In genomic region chr1:91540271-91540826, GRCm38 (mm10) we compare ENCODE assay signal across 8 mouse cellular contexts. TPM values are rescaled to one million over a fixed set of nuclear protein-coding genes. Genes with fewer than 3 reads are reported as not detected.
DNase-seq lines count a peak whose midpoint lies in the region; ATAC-seq and TF ChIP-seq lines count a peak whose summit lies in the region.

Asb1 (plus strand) TSS chr1:91540544.

- no peaks in the 10 kb centered on the region for H3K9me3 ChIP-seq in embryonic facial prominence, embryonic 14.5 days (ENCODE audit: control insufficient read depth, low read length)
- no peaks in the 10 kb centered on the region for H3K9me3 ChIP-seq in limb, embryonic 13.5 days
- H3K9me3 ChIP-seq in midbrain, embryonic 16.5 days (replicated peaks; ENCODE audit: control insufficient read depth, low read length, poor library complexity, severe bottlenecking): no peaks in the 10 kb centered on the region

- peak within 1 kb of the TSS; percentile 77 for H3K4me3 ChIP-seq in embryonic facial prominence, embryonic 14.5 days (ENCODE audit: low read depth, low read length)
- H3K4me3 ChIP-seq in heart, adult 2 months: peak within 1 kb of the TSS; percentile 84
- H3K4me3 ChIP-seq in limb, embryonic 13.5 days: peak within 1 kb of the TSS; percentile 85
- peak within 1 kb of the TSS; percentile 55 for H3K4me3 ChIP-seq in midbrain, embryonic 16.5 days (ENCODE audit: low read depth, low read length)

- TF ChIP-seq POLR2A in heart, adult 2 months (IDR thresholded peaks at IDR 0.05; ENCODE audit: insufficient read depth, low read depth, low read length): peak; percentile 87

- TF ChIP-seq CTCF in heart, adult 2 months (IDR thresholded peaks at IDR 0.05): peak; percentile 55

- H3K27me3 ChIP-seq in embryonic facial prominence, embryonic 14.5 days (replicated peaks; ENCODE audit: control insufficient read depth, insufficient read depth, low read length): peaks cover 33% of the 10 kb centered on the region
- H3K27me3 ChIP-seq in heart, adult 2 months (ENCODE audit: control insufficient read depth, insufficient read depth, low read length): no peaks in the 10 kb centered on the region
- peaks cover 46% of the 10 kb centered on the region for H3K27me3 ChIP-seq in limb, embryonic 13.5 days
- H3K27me3 ChIP-seq in midbrain, embryonic 16.5 days (ENCODE audit: control insufficient read depth, insufficient read depth, low read depth, low read length): peaks cover 6% of the 10 kb centered on the region; the same call in 1 of the 2 replicates

- ATAC-seq in embryonic facial prominence, embryonic 14.5 days (ENCODE audit: low read depth): peak; percentile 98
- peak; percentile 98 for ATAC-seq in limb, embryonic 13.5 days (ENCODE audit: low FRiP score, low read depth)
- ATAC-seq in midbrain, embryonic 16.5 days: peak; percentile 98

- WGBS in embryonic facial prominence, embryonic 14.5 days: 0% methylated on average over 33 of the region's 41 CpGs
- WGBS in heart, adult 2 months: under 1% methylated on average over 41 of the region's 41 CpGs
- WGBS in limb, embryonic 13.5 days: 0% methylated on average over 41 of the region's 41 CpGs
- WGBS in midbrain, embryonic 16.5 days: under 1% methylated on average over 41 of the region's 41 CpGs

- H3K4me2 ChIP-seq in embryonic facial prominence, embryonic 14.5 days (ENCODE audit: low read depth, low read length): peak within 1 kb of the TSS; percentile 98
- peak within 1 kb of the TSS; percentile 99 for H3K4me2 ChIP-seq in limb, embryonic 13.5 days (replicated peaks)
- peak within 1 kb of the TSS; percentile 97 for H3K4me2 ChIP-seq in midbrain, embryonic 16.5 days (ENCODE audit: low read length)

- no peaks in the 10 kb centered on the region; the same call in 1 of the 2 replicates for H3K4me1 ChIP-seq in embryonic facial prominence, embryonic 14.5 days (ENCODE audit: control insufficient read depth, insufficient read depth, low read length)
- H3K4me1 ChIP-seq in heart, adult 2 months (ENCODE audit: control insufficient read depth, insufficient read depth, low read length): 0 out of 2 replicates have a peak, but pooled peaks cover 1% of the 10 kb centered on the region
- peaks cover 18% of the 10 kb centered on the region for H3K4me1 ChIP-seq in limb, embryonic 13.5 days
- H3K4me1 ChIP-seq in midbrain, embryonic 16.5 days (ENCODE audit: control insufficient read depth, insufficient read depth, low read length): peaks cover 16% of the 10 kb centered on the region

- TF ChIP-seq EP300 in heart, adult 2 months (IDR thresholded peaks at IDR 0.05; ENCODE audit: insufficient read depth, low read depth, low read length): peak; percentile 81

- 0 out of 2 replicates have a peak within 1 kb of the TSS, but pooled peaks have one; percentile 33 for H3K27ac ChIP-seq in embryonic facial prominence, embryonic 14.5 days (replicated peaks; ENCODE audit: low read depth, low read length)
- peak within 1 kb of the TSS; percentile 79 for H3K27ac ChIP-seq in heart, adult 2 months
- no peak within 1 kb of the TSS for H3K27ac ChIP-seq in limb, embryonic 13.5 days
- H3K27ac ChIP-seq in midbrain, embryonic 16.5 days (ENCODE audit: low read length): peak within 1 kb of the TSS; percentile 59

- H3K79me2 ChIP-seq in heart, adult 2 months (replicated peaks; ENCODE audit: control insufficient read depth, insufficient read depth, low read length): no peaks in the 10 kb centered on the region

- intact Hi-C loops in heart, adult 2 months (cut with DNase I): no loop called here

- DNase-seq in 3T3-L1 (ENCODE audit: low read depth, low spot score): peak; percentile 99
- peak; percentile 72 to 86 for DNase-seq in adrenal gland, postnatal 4 days (ENCODE audit: low spot score in 2 of 2)
- peak; percentile 99 for DNase-seq in embryonic facial prominence, embryonic 14.5 days (ENCODE audit: low spot score)
- DNase-seq in heart, adult 2 months: peak; percentile 95 to 97
- peak; percentile 97 to 98 for DNase-seq in kidney, adult 8-10 months
- DNase-seq in spleen, postnatal 10 days (ENCODE audit: low spot score in 2 of 2): peak; percentile 94 to 96

- peak within 1 kb of the TSS; percentile 73 for H3K9ac ChIP-seq in embryonic facial prominence, embryonic 14.5 days (ENCODE audit: low read depth, low read length)
- peak within 1 kb of the TSS; percentile 78 for H3K9ac ChIP-seq in heart, adult 2 months (ENCODE audit: low read depth, low read length)
- H3K9ac ChIP-seq in limb, embryonic 13.5 days: peak within 1 kb of the TSS; percentile 80
- peak within 1 kb of the TSS; percentile 75 for H3K9ac ChIP-seq in midbrain, embryonic 16.5 days (ENCODE audit: low read depth, low read length)

- H3K36me3 ChIP-seq in embryonic facial prominence, embryonic 14.5 days (ENCODE audit: control insufficient read depth, insufficient read depth, low read length): peaks cover 10% of the 10 kb centered on the region; the same call in 1 of the 2 replicates
- no peaks in the 10 kb centered on the region for H3K36me3 ChIP-seq in heart, adult 2 months (ENCODE audit: control insufficient read depth, insufficient read depth, low read length)
- H3K36me3 ChIP-seq in limb, embryonic 13.5 days: peaks cover 13% of the 10 kb centered on the region
- peaks cover 2% of the 10 kb centered on the region for H3K36me3 ChIP-seq in midbrain, embryonic 16.5 days (ENCODE audit: control insufficient read depth, insufficient read depth, low read length)

RNA-seq across cellular contexts. Expression of gene Asb1, which starts in this region (rescaled TPM):
- total RNA-seq in adrenal gland, postnatal 4 days (2021): 10 to 100 TPM; 19.0 to 25.7 TPM
- 8.0 TPM in 2 replicates for polyA plus RNA-seq in embryonic facial prominence, embryonic 14.5 days (2014; fragmentation: Nextera tagmentation; extraction: Ambion mirVana)
- 10 to 100 TPM; 17.9 to 19.4 TPM for total RNA-seq in heart, adult 2 months (2021)
- polyA plus RNA-seq in heart, adult 2 months (2012; rRNA removed): 8.1 and 13.1 TPM in 2 replicates
- 5.5 and 6.3 TPM in 2 replicates for polyA plus RNA-seq in limb, embryonic 13.5 days (2015; fragmentation: Nextera tagmentation; extraction: Ambion mirVana)
- 10.0 and 11.0 TPM in 2 replicates for polyA plus RNA-seq in midbrain, embryonic 16.5 days (2015; fragmentation: Nextera tagmentation; extraction: Ambion mirVana)
